Mouse (Mus musculus) forebrain, embryonic 12.5 days (tissue): ENCODE measurements around the gene Tchp. TPM values are rescaled to one million over a fixed set of nuclear protein-coding genes. Genes with fewer than 3 reads are reported as not detected.

ENCODE experiments used
- ATAC-seq: fragments of 200-750 bp; cut with Nextera tagmentation; 2 replicates; pipeline ENCODE4 v1.8.0; 2017; ENCODE audit warnings: moderate TSS enrichment; ENCODE audit not compliant: low FRiP score
- H3K27ac ChIP-seq: fragments of 300-500 bp; sonication (generic); 2 replicates; pipeline ENCODE4 v1.5.1; 2016; ENCODE audit warnings: mild to moderate bottlenecking
- H3K27me3 ChIP-seq: fragments of 300-500 bp; sonication (generic); 2 replicates; pipeline ENCODE4 v1.6.1; 2016; ENCODE audit warnings: mild to moderate bottlenecking
- H3K36me3 ChIP-seq: fragments of 300-500 bp; sonication (generic); replicated peaks from 2 replicates; pipeline ENCODE4 v1.6.1; 2016; ENCODE audit warnings: mild to moderate bottlenecking
- H3K4me1 ChIP-seq: fragments of 300-500 bp; sonication (generic); 2 replicates; pipeline ENCODE4 v1.6.1; 2016
- H3K4me2 ChIP-seq: fragments of 300-500 bp; sonication (generic); 2 replicates; pipeline ENCODE4 v1.6.1; 2016; ENCODE audit warnings: mild to moderate bottlenecking, moderate library complexity
- H3K4me3 ChIP-seq: fragments of 300-500 bp; sonication (generic); replicated peaks from 2 replicates; pipeline ENCODE4 v1.5.1; 2016; ENCODE audit warnings: mild to moderate bottlenecking
- H3K9ac ChIP-seq: fragments of 300-500 bp; sonication (generic); 2 replicates; pipeline ENCODE4 v1.6.1; 2016; ENCODE audit warnings: mild to moderate bottlenecking
- H3K9me3 ChIP-seq: fragments of 300-500 bp; sonication (generic); 2 replicates; pipeline ENCODE4 v1.6.1; 2016
- WGBS: fragments of 180-500 bp; shearing (Covaris S2); methylation state at CpG from one replicate; pipeline ENCODE4 v1.1.7; 2016; 5-methylcytosine and 5-hydroxymethylcytosine counted together
- polyA plus RNA-seq: library from polyadenylated mRNA; unstranded; fragments of >200 nt; fragmentation: Nextera tagmentation; extraction: Ambion mirVana; gene quantifications from 2 replicates; pipeline ENCODE4 v1.2.1, GENCODE M21; 2016

Gene Tchp
- polyA plus RNA-seq, 1 experiment from 2014 or later: 24.6 TPM

DNA sequence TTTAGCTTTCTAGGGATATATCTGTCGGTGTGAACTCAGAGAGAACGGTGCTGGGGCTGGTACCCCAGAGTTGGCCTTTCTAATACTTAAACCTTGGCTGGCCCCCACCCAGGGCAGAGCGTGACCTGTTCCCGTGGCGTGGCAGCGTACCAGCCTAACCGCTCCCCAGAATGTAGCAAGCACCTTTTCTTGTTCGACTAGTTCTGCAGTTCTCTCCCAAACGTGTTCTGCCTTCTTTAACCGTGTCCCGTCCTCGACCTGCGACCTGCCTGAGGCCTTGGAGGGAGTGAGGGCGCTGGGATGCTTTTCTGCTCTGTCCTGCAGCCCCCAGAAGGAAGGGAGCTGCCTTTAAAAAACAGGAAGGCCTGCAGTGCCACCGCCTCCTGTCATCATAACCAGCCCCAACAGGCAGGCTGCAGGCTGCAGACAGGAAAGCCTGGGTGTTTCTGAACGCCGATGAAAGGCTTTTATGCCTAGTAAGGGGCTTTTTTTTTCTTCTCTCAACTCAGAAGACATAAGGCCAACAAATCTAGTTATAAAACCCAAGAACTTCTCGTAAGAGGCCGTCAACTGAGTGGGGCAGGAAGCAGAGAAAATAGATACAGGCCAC is 26.8 kb upstream of the Tchp start:
- WGBS: 85% methylated on average over 19 of the region's 19 CpGs
- H3K27ac ChIP-seq: peak overlapping the region; percentile 8; the same call in 1 of the 2 replicates
- ATAC-seq: no peak
- H3K9me3 ChIP-seq: no peaks in the 10 kb centered on the region
- peaks cover 12% of the 10 kb centered on the region for H3K4me1 ChIP-seq
- H3K36me3 ChIP-seq: peaks cover 15% of the 10 kb centered on the region
- no peak overlapping the region for H3K4me3 ChIP-seq
- peak overlapping the region; percentile 21; the same call in 1 of the 2 replicates for H3K9ac ChIP-seq
- H3K4me2 ChIP-seq: no peak overlapping the region
- H3K27me3 ChIP-seq: no peaks in the 10 kb centered on the region

DNA sequence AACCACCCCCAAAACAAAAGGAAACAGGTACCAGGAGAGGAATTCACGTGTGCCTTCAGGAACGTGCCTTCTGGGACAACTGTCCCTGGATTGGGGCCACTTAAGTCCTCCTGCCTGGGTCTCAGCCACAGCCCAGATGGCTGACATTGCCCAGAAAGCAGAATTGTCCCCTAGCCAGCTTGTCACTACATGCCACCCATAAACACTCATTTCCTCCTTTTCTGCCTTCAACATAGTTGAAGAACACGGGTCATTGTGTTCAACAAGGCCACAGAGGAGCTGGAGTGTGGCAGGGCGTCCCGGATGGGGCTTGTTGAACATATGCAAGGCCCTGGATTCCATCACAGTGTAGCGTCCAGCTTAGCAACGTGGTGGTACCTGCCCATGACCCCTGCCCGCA is 25.8 kb upstream of the Tchp start:
- Histone ChIP-seq H3K27ac (no peak overlapping the region), H3K4me2 (no peak overlapping the region), H3K36me3 (peaks cover 7% of the 10 kb centered on the region), H3K9ac (no peak overlapping the region), H3K4me3 (no peak overlapping the region), H3K27me3 (no peaks in the 10 kb centered on the region), H3K4me1 (peaks cover 12% of the 10 kb centered on the region), H3K9me3 (no peaks in the 10 kb centered on the region)
- WGBS: 87% methylated on average over 8 of the region's 8 CpGs
- ATAC-seq: no peak

DNA sequence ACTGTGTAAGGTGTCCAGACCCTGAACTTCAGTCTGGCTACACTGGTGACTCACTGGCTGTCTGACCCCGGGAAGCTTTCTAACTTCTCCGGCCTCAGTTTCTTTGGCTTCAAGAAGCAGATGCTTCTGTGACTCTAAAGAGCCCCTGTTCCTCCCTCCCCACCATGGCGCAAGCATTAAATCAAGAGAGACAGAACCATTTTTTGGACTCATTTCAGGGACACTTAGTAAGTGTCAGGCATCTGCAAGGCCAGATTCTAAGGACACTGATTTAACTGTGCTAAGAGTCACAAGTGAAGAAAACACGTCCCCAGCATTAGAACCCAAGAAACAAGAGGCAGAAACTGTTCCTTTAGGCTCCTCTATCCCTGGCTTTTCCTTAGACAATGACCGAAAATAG is 21.6 kb upstream of the Tchp start:
- no peak overlapping the region for H3K27ac ChIP-seq
- H3K4me2 ChIP-seq: no peak overlapping the region
- H3K9ac ChIP-seq: no peak overlapping the region
- H3K9me3 ChIP-seq: no peaks in the 10 kb centered on the region
- ATAC-seq: no peak
- H3K4me1 ChIP-seq: peaks cover 22% of the 10 kb centered on the region
- no peak overlapping the region for H3K4me3 ChIP-seq
- H3K27me3 ChIP-seq: peaks cover 3% of the 10 kb centered on the region; the same call in 1 of the 2 replicates
- H3K36me3 ChIP-seq: no peaks in the 10 kb centered on the region
- 91% methylated on average over 5 of the region's 5 CpGs for WGBS

DNA sequence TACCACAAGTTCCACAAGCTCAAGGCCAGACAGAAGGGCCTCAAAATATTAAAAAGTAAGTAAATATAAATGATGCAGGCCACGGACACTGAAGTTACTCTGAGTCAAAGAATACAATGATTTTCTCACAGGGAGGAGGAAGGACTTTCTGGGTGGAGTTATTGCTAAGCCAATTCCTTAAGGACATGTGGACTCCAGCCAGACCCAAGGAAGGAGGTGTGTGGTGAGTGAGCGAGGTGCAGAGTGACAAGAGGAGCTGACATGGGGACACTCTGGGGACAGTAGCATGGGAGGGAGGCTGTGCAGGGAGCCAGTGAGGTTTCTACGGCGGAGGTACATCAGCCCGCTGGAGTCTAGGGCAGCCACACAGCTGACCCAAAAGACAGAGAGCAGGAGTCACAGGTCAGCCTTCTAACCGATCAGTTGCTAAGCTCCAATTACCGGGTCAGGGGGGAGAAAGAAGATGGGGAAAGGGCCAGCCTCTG is 20.8 kb upstream of the Tchp start:
- no peak overlapping the region for H3K27ac ChIP-seq
- ATAC-seq: no peak
- peaks cover 3% of the 10 kb centered on the region; the same call in 1 of the 2 replicates for H3K27me3 ChIP-seq
- H3K4me1 ChIP-seq: peaks cover 26% of the 10 kb centered on the region
- no peaks in the 10 kb centered on the region for H3K36me3 ChIP-seq
- H3K4me2 ChIP-seq: no peak overlapping the region
- 78% methylated on average over 7 of the region's 7 CpGs for WGBS
- H3K9ac ChIP-seq: no peak overlapping the region
- H3K4me3 ChIP-seq: no peak overlapping the region
- no peaks in the 10 kb centered on the region for H3K9me3 ChIP-seq

DNA sequence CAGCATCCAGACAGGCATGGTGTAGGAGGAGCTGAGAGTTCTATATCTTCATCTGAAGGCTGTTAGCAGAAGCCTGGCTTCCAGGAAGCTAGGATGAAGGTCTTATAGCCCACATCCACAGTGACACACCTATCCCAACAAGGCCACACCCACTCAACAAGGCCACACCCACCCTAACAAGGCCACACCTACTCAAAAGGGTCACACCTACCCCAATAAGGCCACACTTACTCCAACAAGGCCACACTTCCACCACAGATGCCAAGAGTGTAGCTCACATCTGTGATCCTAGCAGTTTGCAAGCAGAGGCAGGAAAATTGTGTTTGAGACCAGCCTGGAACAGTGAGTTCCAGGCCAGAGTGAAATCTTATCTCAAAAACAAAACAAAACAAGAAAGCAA is 19.7 kb upstream of the Tchp start:
- H3K27me3 ChIP-seq: peaks cover 3% of the 10 kb centered on the region; the same call in 1 of the 2 replicates
- H3K4me3 ChIP-seq: no peak overlapping the region
- ATAC-seq: no peak
- peaks cover 25% of the 10 kb centered on the region for H3K4me1 ChIP-seq
- H3K27ac ChIP-seq: no peak overlapping the region
- H3K9me3 ChIP-seq: no peaks in the 10 kb centered on the region
- no peak overlapping the region for H3K4me2 ChIP-seq
- H3K36me3 ChIP-seq: no peaks in the 10 kb centered on the region
- H3K9ac ChIP-seq: no peak overlapping the region

DNA sequence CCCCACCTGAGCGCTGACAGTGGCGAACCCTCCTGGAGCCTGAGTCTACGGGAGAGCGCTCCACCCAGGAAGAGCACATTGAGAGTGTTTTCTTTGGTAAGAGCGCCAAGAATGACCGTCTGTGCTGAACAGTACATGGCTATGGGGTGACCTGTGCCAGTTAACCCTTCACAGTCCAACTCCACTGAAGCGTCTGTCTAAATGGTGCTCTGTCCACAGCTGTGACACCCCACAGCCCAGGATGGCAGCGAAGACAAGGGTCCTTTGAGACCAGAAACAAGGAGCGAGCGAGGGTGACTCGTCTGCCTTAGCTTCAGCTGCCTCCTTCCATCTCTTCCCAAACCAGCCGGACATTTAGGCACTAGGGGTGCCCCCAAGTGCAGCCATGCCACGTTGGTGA is 18.9 kb upstream of the Tchp start:
- no peaks in the 10 kb centered on the region for H3K36me3 ChIP-seq
- H3K4me1 ChIP-seq: peaks cover 24% of the 10 kb centered on the region
- H3K4me3 ChIP-seq: no peak overlapping the region
- peaks cover 3% of the 10 kb centered on the region; the same call in 1 of the 2 replicates for H3K27me3 ChIP-seq
- H3K9me3 ChIP-seq: no peaks in the 10 kb centered on the region
- H3K4me2 ChIP-seq: no peak overlapping the region
- WGBS: 85% methylated on average over 13 of the region's 13 CpGs
- H3K27ac ChIP-seq: no peak overlapping the region
- H3K9ac ChIP-seq: no peak overlapping the region
- ATAC-seq: no peak

DNA sequence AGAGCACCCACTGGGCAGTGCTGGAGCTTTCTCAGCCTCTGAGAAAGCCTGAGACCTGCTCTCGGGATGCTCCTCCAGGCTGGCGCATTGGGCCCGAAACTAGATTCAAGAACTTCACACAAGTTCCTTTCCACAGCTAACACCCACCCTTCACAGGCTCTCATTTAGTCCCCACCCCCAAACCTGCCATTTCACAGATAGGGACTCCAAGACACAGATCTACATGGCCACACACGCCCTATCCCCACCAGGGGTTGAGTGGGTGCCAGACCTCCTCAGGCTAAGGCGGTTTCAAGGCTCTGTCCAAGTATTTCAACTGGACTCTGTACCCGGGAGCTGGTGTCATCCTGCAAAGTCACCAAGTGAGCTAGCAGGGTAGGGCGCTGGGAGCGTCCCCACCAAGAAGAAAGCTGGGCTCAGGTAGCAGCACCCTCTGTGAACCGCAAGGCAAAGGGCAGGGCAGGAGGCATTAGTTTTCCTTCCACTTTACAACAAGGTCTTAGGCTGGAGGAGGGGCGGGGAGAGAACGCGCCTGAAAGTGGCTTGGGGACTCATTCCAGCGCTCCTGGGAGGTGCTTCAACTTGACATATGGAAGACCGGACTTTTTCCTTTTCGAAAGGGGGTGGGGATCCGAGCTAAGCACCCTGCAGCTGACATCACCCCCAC is 17.7 kb upstream of the Tchp start:
- H3K36me3 ChIP-seq: no peaks in the 10 kb centered on the region
- H3K9me3 ChIP-seq: no peaks in the 10 kb centered on the region
- H3K27me3 ChIP-seq: peaks cover 3% of the 10 kb centered on the region; the same call in 1 of the 2 replicates
- 20% methylated on average over 16 of the region's 16 CpGs for WGBS
- peak overlapping the region; percentile 85 for H3K9ac ChIP-seq
- no peak overlapping the region for H3K27ac ChIP-seq
- H3K4me2 ChIP-seq: peak overlapping the region; percentile 95
- ATAC-seq: no peak
- peaks cover 24% of the 10 kb centered on the region for H3K4me1 ChIP-seq
- H3K4me3 ChIP-seq: peak overlapping the region; percentile 73

DNA sequence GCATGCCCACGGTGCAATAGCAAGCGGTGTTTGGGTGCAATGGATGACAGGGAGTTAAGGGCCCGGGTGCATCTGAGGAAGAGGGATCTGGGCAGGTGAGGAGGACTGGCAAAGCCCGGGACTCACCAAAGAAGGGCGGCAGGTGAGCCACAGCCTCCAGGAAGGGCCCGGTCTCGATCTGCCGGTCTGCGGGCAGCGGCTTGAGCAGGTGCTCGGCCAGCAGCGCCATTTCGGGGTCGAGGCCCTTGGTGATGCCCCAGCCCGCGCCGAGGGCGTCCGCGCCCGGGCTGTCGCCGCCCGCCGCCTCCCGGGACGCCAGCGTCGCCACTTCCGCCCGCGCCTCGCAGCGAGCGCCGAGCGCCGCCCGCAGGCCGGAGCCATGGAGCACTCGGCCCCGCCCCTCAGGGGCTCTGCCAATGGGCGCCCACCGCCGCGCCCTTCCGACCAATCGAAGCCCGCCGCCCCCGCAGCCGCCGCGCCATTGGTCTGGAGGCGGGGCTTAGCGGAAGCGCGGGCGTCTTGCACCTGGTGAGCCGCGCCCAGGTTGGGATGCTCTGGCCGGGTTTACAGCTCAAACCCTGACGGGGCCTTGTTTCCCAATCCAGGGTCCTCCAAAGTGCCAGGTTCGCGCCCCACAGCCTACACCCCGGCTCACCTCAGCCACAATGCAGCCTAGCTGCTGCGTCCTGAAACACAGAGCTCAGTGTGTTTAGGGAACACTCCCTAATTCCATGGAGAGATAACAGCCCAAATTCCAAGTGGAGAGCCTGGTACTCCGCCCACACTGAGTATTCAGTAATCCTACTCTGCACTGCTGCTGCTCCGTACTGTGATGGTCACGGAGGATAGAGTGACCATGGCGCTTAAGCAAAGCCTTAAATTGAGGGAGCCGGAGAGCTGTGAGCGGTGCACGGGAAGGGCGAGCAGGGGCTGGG is 16.7 kb upstream of the Tchp start, which contains the start of gene Gltp:
Gene Gltp (minus strand): TSS at position 352 of the 935 bp plus-strand sequence.
- H3K27me3 ChIP-seq: peaks cover 3% of the 10 kb centered on the region; the same call in 1 of the 2 replicates
- H3K4me1 ChIP-seq: peaks cover 24% of the 10 kb centered on the region
- 5% methylated on average over 59 of the region's 75 CpGs for WGBS
- H3K4me3 ChIP-seq: peak within 1 kb of the TSS; percentile 73
- peak within 1 kb of the TSS; percentile 95 for H3K4me2 ChIP-seq
- H3K9ac ChIP-seq: peak within 1 kb of the TSS; percentile 85
- H3K9me3 ChIP-seq: no peaks in the 10 kb centered on the region
- H3K36me3 ChIP-seq: no peaks in the 10 kb centered on the region
- ATAC-seq: peak; percentile 99
- no peak within 1 kb of the TSS for H3K27ac ChIP-seq

DNA sequence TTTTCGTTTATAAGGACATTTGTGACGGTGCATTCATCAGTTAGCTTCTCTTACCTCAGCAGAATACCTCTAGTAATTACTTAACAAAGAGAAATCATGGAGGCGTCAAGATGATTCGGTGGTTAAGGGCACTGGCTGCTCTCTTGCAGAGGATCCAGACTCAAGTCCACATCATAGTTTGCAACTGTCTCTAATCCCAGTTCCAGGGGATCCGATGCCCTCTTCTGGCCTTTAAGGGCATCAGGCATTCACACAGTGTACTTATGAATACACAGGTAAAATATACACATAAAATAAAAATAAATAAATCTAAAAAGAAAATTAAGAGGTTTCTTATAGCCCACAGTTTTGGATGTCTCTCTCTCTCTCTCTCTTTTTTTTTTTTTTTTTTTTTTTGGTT is 11.8 kb upstream of the Tchp start:
- Histone ChIP-seq H3K4me3 (no peak overlapping the region), H3K4me1 (peaks cover 4% of the 10 kb centered on the region), H3K27me3 (no peaks in the 10 kb centered on the region), H3K27ac (no peak overlapping the region), H3K4me2 (no peak overlapping the region), H3K36me3 (no peaks in the 10 kb centered on the region), H3K9ac (no peak overlapping the region), H3K9me3 (no peaks in the 10 kb centered on the region)
- ATAC-seq: no peak
- WGBS: 69% methylated on average over 5 of the region's 5 CpGs

DNA sequence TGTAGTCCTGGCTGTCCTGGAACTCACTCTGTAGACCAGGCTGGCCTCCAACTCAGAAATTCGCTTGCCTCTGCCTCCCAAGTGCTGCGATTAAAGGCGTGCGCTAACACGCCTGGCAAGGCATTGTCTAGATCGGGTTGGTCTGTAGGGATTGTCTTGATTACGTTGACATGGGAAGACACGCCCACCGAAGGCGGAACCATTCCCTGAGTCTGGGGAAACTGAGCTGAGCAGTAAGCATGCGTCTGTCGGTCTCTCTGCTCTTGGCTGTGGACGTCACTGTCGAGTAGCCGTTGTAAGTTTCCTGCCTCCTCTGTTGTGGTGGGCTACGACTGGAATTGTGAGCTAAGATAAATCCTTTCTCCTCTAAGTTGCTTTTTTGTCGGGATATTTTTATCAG is 10.6 kb upstream of the Tchp start:
- ATAC-seq: no peak
- WGBS: 85% methylated on average over 17 of the region's 17 CpGs
- no peaks in the 10 kb centered on the region for H3K9me3 ChIP-seq
- no peak overlapping the region for H3K9ac ChIP-seq
- H3K27me3 ChIP-seq: no peaks in the 10 kb centered on the region
- H3K4me1 ChIP-seq: no peaks in the 10 kb centered on the region
- no peak overlapping the region for H3K4me2 ChIP-seq
- no peak overlapping the region for H3K27ac ChIP-seq
- no peaks in the 10 kb centered on the region for H3K36me3 ChIP-seq
- no peak overlapping the region for H3K4me3 ChIP-seq

DNA sequence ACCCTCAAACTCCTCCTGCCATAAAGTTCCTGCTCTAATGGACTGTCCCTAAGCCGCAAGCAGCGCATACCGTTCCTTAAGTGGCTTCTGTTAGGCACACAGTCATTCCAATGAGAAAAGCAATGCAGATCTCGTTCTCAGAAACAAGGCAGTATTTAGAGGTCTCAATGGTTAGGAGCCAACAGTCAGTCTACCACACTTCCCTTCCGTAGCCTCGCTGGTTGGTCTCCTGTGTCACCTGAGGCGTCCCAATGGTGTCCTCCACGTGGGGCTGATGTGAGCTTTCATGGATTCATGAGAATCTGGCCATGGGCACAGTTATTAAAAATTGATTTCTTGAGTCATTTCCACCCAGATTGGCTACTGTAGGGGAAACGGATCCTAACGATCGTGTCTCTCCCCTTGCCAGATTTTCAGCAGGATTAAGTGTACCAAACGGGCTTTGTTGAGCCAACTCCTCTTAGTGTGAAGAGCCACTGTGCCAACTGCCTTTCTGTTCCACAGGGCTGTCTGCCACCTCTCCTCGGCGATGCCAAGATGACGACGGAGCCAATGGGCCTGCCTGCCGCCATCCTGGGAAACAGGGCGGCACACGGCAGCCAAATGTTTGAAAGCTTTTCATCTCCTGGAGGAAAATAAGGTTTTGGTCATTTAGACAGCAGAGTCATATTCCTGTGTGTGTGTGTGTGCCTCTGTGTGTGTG is 9.4 kb upstream of the Tchp start:
- Histone ChIP-seq H3K27ac (no peak overlapping the region), H3K27me3 (no peaks in the 10 kb centered on the region; the same call in 1 of the 2 replicates), H3K9me3 (no peaks in the 10 kb centered on the region), H3K36me3 (no peaks in the 10 kb centered on the region), H3K4me3 (no peak overlapping the region), H3K4me1 (peaks cover 3% of the 10 kb centered on the region; the same call in 1 of the 2 replicates), H3K4me2 (no peak overlapping the region), H3K9ac (no peak overlapping the region)
- no peak for ATAC-seq
- WGBS: 83% methylated on average over 19 of the region's 19 CpGs
